Mouse (Mus musculus): ENCODE data around the gene Greb1. TPM values are rescaled to one million over a fixed set of nuclear protein-coding genes. Genes with fewer than 3 reads are reported as not detected.

Gene Greb1
- polyA plus RNA-seq, 1 experiment from 2014 or later: 0.92 TPM

DNA sequence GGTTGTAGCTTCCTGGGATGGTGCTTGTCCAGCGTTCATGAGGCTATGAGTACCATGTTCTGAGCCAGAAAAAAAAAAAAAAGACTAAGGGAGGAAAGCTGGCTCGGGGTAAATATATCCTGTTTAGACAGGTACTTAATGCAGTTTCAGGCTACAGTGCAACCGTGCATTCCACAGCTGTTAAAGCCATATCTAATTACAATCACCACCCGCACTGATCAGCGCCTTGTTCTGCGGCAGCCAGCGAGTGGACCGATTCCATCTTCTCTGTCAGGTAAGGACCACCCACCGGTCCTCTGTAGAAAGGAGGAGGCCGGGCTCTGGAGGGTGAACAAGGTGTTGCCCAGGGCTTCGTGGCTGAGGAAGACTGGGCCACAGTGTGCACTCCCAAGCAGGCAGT, 34.0 kb upstream of the Greb1 start:
- Histone ChIP-seq H3K4me2 (ENCODE audit: low read depth, low read length) (no peak overlapping the region), H3K27ac (ENCODE audit: low read length) (no peak overlapping the region), H3K9me3 (replicated peaks; ENCODE audit: control insufficient read depth, low read length) (no peaks in the 10 kb centered on the region), H3K27me3 (ENCODE audit: control insufficient read depth, insufficient read depth, low read depth, low read length) (no peaks in the 10 kb centered on the region), H3K36me3 (ENCODE audit: control insufficient read depth, insufficient read depth) (no peaks in the 10 kb centered on the region), H3K4me3 (ENCODE audit: low read depth, low read length) (no peak overlapping the region), H3K4me1 (ENCODE audit: control insufficient read depth, low read depth, low read length) (no peaks in the 10 kb centered on the region), H3K9ac (ENCODE audit: low read depth, low read length) (no peak overlapping the region)
- no peak for ATAC-seq (ENCODE audit: low read depth)
- WGBS (ENCODE audit: insufficient replicate concordance): 64% methylated on average over 11 of the region's 11 CpGs

- Histone ChIP-seq H3K4me3 (ENCODE audit: low read depth, low read length) (no peak overlapping the region), H3K9ac (ENCODE audit: low read depth, low read length) (no peak overlapping the region), H3K4me1 (ENCODE audit: control insufficient read depth, low read depth, low read length) (no peaks in the 10 kb centered on the region), H3K27ac (ENCODE audit: low read length) (no peak overlapping the region), H3K4me2 (ENCODE audit: low read depth, low read length) (no peak overlapping the region), H3K9me3 (replicated peaks; ENCODE audit: control insufficient read depth, low read length) (no peaks in the 10 kb centered on the region), H3K36me3 (ENCODE audit: control insufficient read depth, insufficient read depth) (no peaks in the 10 kb centered on the region), H3K27me3 (ENCODE audit: control insufficient read depth, insufficient read depth, low read depth, low read length) (no peaks in the 10 kb centered on the region)
- no peak for ATAC-seq (ENCODE audit: low read depth)
- 53% methylated on average over 4 of the region's 4 CpGs for WGBS (ENCODE audit: insufficient replicate concordance)
These were observed 30.4 kb upstream of the Greb1 start for GRCm38 (mm10) chr12:16831071-16831470.

DNA sequence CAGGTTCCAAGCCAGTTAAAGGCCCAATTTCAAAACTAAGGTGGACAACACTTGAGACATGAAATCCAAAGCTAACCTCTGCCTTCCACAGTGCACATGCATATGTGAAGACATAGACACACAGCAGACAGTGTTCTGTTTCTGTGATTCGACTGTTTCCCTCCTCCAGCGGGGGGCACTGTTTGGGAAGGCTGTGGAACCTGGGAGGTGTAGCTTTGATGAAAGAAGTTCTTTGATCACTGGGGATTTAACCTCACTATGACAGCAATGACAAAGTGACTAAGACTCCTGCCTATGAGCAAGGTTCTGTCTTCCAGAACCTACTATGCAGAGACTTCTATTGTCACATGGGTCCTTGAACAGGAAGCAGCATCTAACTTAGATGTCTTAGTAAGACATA, 29.1 kb upstream of the Greb1 start:
- 65% methylated on average over 2 of the region's 2 CpGs for WGBS (ENCODE audit: insufficient replicate concordance)

GRCm38 (mm10) chr12:16828505-16828904, 27.8 kb upstream of the Greb1 start:
- H3K4me1 ChIP-seq (ENCODE audit: control insufficient read depth, low read depth, low read length): no peaks in the 10 kb centered on the region
- H3K36me3 ChIP-seq (ENCODE audit: control insufficient read depth, insufficient read depth): no peaks in the 10 kb centered on the region; the same call in 1 of the 2 replicates
- no peak overlapping the region for H3K4me2 ChIP-seq (ENCODE audit: low read depth, low read length)
- H3K9ac ChIP-seq (ENCODE audit: low read depth, low read length): no peak overlapping the region
- H3K4me3 ChIP-seq (ENCODE audit: low read depth, low read length): no peak overlapping the region
- no peaks in the 10 kb centered on the region for H3K9me3 ChIP-seq (replicated peaks; ENCODE audit: control insufficient read depth, low read length)
- no peak overlapping the region for H3K27ac ChIP-seq (ENCODE audit: low read length)
- peak; percentile 47; the same call in 1 of the 2 replicates for ATAC-seq (ENCODE audit: low read depth)
- H3K27me3 ChIP-seq (ENCODE audit: control insufficient read depth, insufficient read depth, low read depth, low read length): no peaks in the 10 kb centered on the region
- whole genome bisulfite sequencing (ENCODE audit: insufficient replicate concordance): 22% methylated on average over 6 of the region's 6 CpGs

More for the DNA sequence above, 29.1 kb upstream of the Greb1 start:
- no peak overlapping the region for H3K4me2 ChIP-seq (ENCODE audit: low read depth, low read length)
- no peaks in the 10 kb centered on the region for H3K4me1 ChIP-seq (ENCODE audit: control insufficient read depth, low read depth, low read length)
- ATAC-seq (ENCODE audit: low read depth): no peak
- no peak overlapping the region for H3K4me3 ChIP-seq (ENCODE audit: low read depth, low read length)
- H3K27me3 ChIP-seq (ENCODE audit: control insufficient read depth, insufficient read depth, low read depth, low read length): no peaks in the 10 kb centered on the region
- no peaks in the 10 kb centered on the region for H3K9me3 ChIP-seq (replicated peaks; ENCODE audit: control insufficient read depth, low read length)
- no peaks in the 10 kb centered on the region; the same call in 1 of the 2 replicates for H3K36me3 ChIP-seq (ENCODE audit: control insufficient read depth, insufficient read depth)
- H3K9ac ChIP-seq (ENCODE audit: low read depth, low read length): no peak overlapping the region
- no peak overlapping the region for H3K27ac ChIP-seq (ENCODE audit: low read length)

GRCm38 (mm10) chr12:16823701-16824100, 23.0 kb upstream of the Greb1 start:
- no peak overlapping the region for H3K9ac ChIP-seq (ENCODE audit: low read depth, low read length)

DNA sequence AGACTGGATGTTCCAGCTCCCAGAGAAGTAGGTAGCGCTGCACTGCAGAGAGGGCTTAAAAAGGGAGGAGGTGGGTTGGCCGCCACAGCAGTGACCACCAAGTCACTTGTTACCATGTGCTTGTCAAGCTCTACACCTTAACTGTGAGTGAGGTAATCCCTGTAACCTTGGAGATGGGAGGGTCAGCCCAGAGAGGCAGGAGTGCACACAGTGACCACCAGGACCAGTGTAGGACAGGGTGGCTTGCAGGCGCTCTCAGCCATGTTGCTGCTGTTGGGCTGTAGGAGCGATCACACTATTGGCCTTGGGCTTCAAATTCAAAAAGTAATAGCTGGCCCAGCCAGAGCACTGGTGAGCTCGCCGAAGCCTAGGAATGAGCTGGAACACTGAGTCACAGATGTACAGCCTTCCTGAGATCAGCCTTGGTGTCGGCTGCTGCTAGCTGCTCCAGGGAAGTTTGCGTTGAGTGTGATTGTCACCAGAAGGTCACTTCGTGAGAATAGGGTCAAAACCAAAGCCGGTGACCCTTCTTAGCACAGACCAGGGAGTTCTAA, 21.6 kb upstream of the Greb1 start:
- Histone ChIP-seq H3K36me3 (ENCODE audit: control insufficient read depth, insufficient read depth) (peaks cover 17% of the 10 kb centered on the region), H3K9me3 (replicated peaks; ENCODE audit: control insufficient read depth, low read length) (no peaks in the 10 kb centered on the region), H3K27me3 (ENCODE audit: control insufficient read depth, insufficient read depth, low read depth, low read length) (no peaks in the 10 kb centered on the region), H3K4me3 (ENCODE audit: low read depth, low read length) (no peak overlapping the region), H3K9ac (ENCODE audit: low read depth, low read length) (no peak overlapping the region), H3K27ac (ENCODE audit: low read length) (no peak overlapping the region), H3K4me1 (ENCODE audit: control insufficient read depth, low read depth, low read length) (no peaks in the 10 kb centered on the region), H3K4me2 (ENCODE audit: low read depth, low read length) (no peak overlapping the region)
- ATAC-seq (ENCODE audit: low read depth): no peak
- WGBS (ENCODE audit: insufficient replicate concordance): 85% methylated on average over 10 of the region's 10 CpGs

More at GRCm38 (mm10) chr12:16823701-16824100, 23.0 kb upstream of the Greb1 start:
- no peaks in the 10 kb centered on the region for H3K9me3 ChIP-seq (replicated peaks; ENCODE audit: control insufficient read depth, low read length)
- no peak overlapping the region for H3K4me3 ChIP-seq (ENCODE audit: low read depth, low read length)
- no peak for ATAC-seq (ENCODE audit: low read depth)
- H3K36me3 ChIP-seq (ENCODE audit: control insufficient read depth, insufficient read depth): peaks cover 16% of the 10 kb centered on the region
- H3K27ac ChIP-seq (ENCODE audit: low read length): no peak overlapping the region
- H3K4me2 ChIP-seq (ENCODE audit: low read depth, low read length): no peak overlapping the region
- 67% methylated on average over 1 of the region's 1 CpGs for WGBS (ENCODE audit: insufficient replicate concordance)
- H3K4me1 ChIP-seq (ENCODE audit: control insufficient read depth, low read depth, low read length): no peaks in the 10 kb centered on the region
- H3K27me3 ChIP-seq (ENCODE audit: control insufficient read depth, insufficient read depth, low read depth, low read length): no peaks in the 10 kb centered on the region

DNA sequence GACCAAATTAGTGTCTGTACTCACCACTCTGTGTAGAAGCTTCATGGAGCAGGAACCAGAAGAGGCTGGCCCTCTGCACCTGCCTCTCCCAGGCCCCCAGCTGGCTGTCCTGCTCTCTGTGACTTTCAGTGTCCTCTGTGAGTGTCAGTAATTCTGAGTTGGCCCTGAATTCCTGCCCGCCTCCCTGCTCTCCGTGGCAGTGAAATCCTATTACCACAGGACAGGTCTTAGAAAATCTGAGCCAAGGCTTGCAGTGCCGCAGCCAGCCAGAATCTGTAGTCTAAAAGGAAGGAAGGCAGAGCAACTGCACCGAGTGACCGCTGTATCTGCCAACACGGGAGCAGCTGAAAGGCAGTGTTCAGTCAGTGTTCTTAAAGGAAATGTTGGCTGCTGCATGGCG, 20.1 kb upstream of the Greb1 start:
- Histone ChIP-seq H3K9me3 (replicated peaks; ENCODE audit: control insufficient read depth, low read length) (no peaks in the 10 kb centered on the region), H3K36me3 (ENCODE audit: control insufficient read depth, insufficient read depth) (peaks cover 17% of the 10 kb centered on the region), H3K27ac (ENCODE audit: low read length) (no peak overlapping the region), H3K4me2 (ENCODE audit: low read depth, low read length) (no peak overlapping the region), H3K27me3 (ENCODE audit: control insufficient read depth, insufficient read depth, low read depth, low read length) (no peaks in the 10 kb centered on the region), H3K9ac (ENCODE audit: low read depth, low read length) (no peak overlapping the region), H3K4me3 (ENCODE audit: low read depth, low read length) (no peak overlapping the region), H3K4me1 (ENCODE audit: control insufficient read depth, low read depth, low read length) (no peaks in the 10 kb centered on the region; the same call in 1 of the 2 replicates)
- 74% methylated on average over 7 of the region's 7 CpGs for WGBS (ENCODE audit: insufficient replicate concordance)
- no peak for ATAC-seq (ENCODE audit: low read depth)

DNA sequence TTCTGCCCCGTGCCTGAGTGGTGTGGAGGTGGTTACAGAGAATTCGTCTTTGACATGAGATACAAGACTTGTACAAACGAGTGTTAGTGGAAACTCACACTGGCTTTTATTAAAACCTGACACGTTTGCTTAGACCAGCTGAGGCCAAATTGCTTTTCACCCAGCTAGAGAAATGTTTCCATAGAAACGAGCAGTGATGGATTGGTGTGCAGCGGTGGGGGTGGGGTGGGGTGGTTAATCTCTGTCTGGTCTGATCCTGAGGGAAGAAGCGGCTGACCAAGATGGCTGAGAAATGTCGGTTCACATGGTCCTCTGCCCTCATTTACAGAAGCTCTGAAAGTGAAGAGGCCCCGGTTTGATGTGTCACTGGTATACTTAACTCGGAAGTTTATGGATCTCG, 17.8 kb upstream of the Greb1 start:
- Histone ChIP-seq H3K27me3 (ENCODE audit: control insufficient read depth, insufficient read depth, low read depth, low read length) (no peaks in the 10 kb centered on the region), H3K4me3 (ENCODE audit: low read depth, low read length) (no peak overlapping the region), H3K4me1 (ENCODE audit: control insufficient read depth, low read depth, low read length) (no peaks in the 10 kb centered on the region; the same call in 1 of the 2 replicates), H3K4me2 (ENCODE audit: low read depth, low read length) (no peak overlapping the region), H3K9me3 (replicated peaks; ENCODE audit: control insufficient read depth, low read length) (no peaks in the 10 kb centered on the region), H3K9ac (ENCODE audit: low read depth, low read length) (no peak overlapping the region), H3K36me3 (ENCODE audit: control insufficient read depth, insufficient read depth) (peaks cover 19% of the 10 kb centered on the region), H3K27ac (ENCODE audit: low read length) (no peak overlapping the region)
- ATAC-seq (ENCODE audit: low read depth): no peak
- WGBS (ENCODE audit: insufficient replicate concordance): 75% methylated on average over 11 of the region's 11 CpGs

GRCm38 (mm10) chr12:16817147-16817546, 16.5 kb upstream of the Greb1 start:
- H3K4me1 ChIP-seq (ENCODE audit: control insufficient read depth, low read depth, low read length): peaks cover under 1% of the 10 kb centered on the region
- H3K9ac ChIP-seq (ENCODE audit: low read depth, low read length): no peak overlapping the region
- ATAC-seq (ENCODE audit: low read depth): 0 out of 2 replicates have a peak, but pooled peaks have one; percentile 11
- H3K27me3 ChIP-seq (ENCODE audit: control insufficient read depth, insufficient read depth, low read depth, low read length): no peaks in the 10 kb centered on the region
- H3K4me3 ChIP-seq (ENCODE audit: low read depth, low read length): no peak overlapping the region
- no peaks in the 10 kb centered on the region for H3K9me3 ChIP-seq (replicated peaks; ENCODE audit: control insufficient read depth, low read length)
- H3K4me2 ChIP-seq (ENCODE audit: low read depth, low read length): no peak overlapping the region
- H3K27ac ChIP-seq (ENCODE audit: low read length): no peak overlapping the region
- WGBS (ENCODE audit: insufficient replicate concordance): 34% methylated on average over 4 of the region's 4 CpGs
- H3K36me3 ChIP-seq (ENCODE audit: control insufficient read depth, insufficient read depth): peaks cover 16% of the 10 kb centered on the region
